Mouse (Mus musculus) activated CD4-positive, CD25-positive, alpha-beta regulatory T cell (primary cell): ENCODE measurements around the gene Atp5g1. TPM values are rescaled to one million over a fixed set of nuclear protein-coding genes. Genes with fewer than 3 reads are reported as not detected.

Source experiments
- polyA plus RNA-seq, 2 experiments: library from polyadenylated mRNA; unstranded; fragments of 100-300 nt; shearing (Covaris generic); gene quantifications; one replicate each; pipeline ENCODE4 v1.2.1; 2017

The Atp5g1 gene
- polyA plus RNA-seq, result 100 to 1,000 TPM; 337 to 446 TPM

GRCm38 (mm10) chr11:96075509-96076220, at the start of gene Atp5g1:
Gene Atp5g1, minus strand, starts transcription at chr11:96075670.

GRCm38 (mm10) chr11:96111751-96112150, 36.3 kb upstream of the Atp5g1 start, which contains the start of gene Calcoco2:
Gene Calcoco2, minus strand, starts transcription at chr11:96111964.

GRCm38 (mm10) chr11:96065215-96065911, 10.1 kb downstream of the Atp5g1 start, which contains the start of gene Ube2z:
Gene Ube2z, minus strand, starts transcription at chr11:96065388.

GRCm38 (mm10) chr11:96034596-96035052, 40.8 kb downstream of the Atp5g1 start, which contains the start of gene Snf8:
Gene Snf8, plus strand, starts transcription at chr11:96034885.

Other genes starting within 250 kb of the Atp5g1 start
- 10 to 100 TPM; 42.0 to 50.9 TPM for gene Gngt2, start 238.5 kb downstream of the Atp5g1 start, polyA plus RNA-seq
- 10 to 100 TPM; 52.5 to 78.8 TPM for gene Abi3, start 233.2 kb downstream of the Atp5g1 start, polyA plus RNA-seq
- under 1 TPM in 1 of 2 experiments, not detected in 1; 0.23 TPM for gene B4galnt2, start 160.8 kb downstream of the Atp5g1 start, polyA plus RNA-seq
- gene Igf2bp1, start 69.7 kb downstream of the Atp5g1 start, polyA plus RNA-seq, result under 1 TPM in 1 of 2 experiments, not detected in 1; 0.45 TPM
- not detected for gene Gip, start 51.1 kb downstream of the Atp5g1 start, polyA plus RNA-seq
- gene Snf8, start 40.8 kb downstream of the Atp5g1 start, polyA plus RNA-seq, result 100 to 1,000 TPM in 1 of 2 experiments, 10 to 100 TPM in 1; 98.0 to 107 TPM
- gene Ube2z, start 10.3 kb downstream of the Atp5g1 start, polyA plus RNA-seq, result 10 to 100 TPM; 38.1 to 46.2 TPM
- under 1 TPM in 1 of 2 experiments, not detected in 1; 0.22 TPM for gene Calcoco2, start 36.3 kb upstream of the Atp5g1 start, polyA plus RNA-seq
- under 1 TPM in 1 of 2 experiments, not detected in 1; 0.05 TPM for gene Ttll6, start 58.1 kb upstream of the Atp5g1 start, polyA plus RNA-seq
- gene Hoxb13, start 118.6 kb upstream of the Atp5g1 start, polyA plus RNA-seq, result under 1 TPM in 1 of 2 experiments, not detected in 1; 0.14 TPM
- gene Hoxb9, start 195.8 kb upstream of the Atp5g1 start, polyA plus RNA-seq, result not detected
- not detected for gene Hoxb8, start 206.2 kb upstream of the Atp5g1 start, polyA plus RNA-seq
- not detected for gene Hoxb7, start 211.0 kb upstream of the Atp5g1 start, polyA plus RNA-seq
- under 1 TPM in 1 of 2 experiments, not detected in 1; 0.31 TPM for gene Hoxb6, start 216.8 kb upstream of the Atp5g1 start, polyA plus RNA-seq
- gene Hoxb5, start 227.7 kb upstream of the Atp5g1 start, polyA plus RNA-seq, result under 1 TPM in 1 of 2 experiments, not detected in 1; 0.63 TPM
- gene Hoxb4, start 242.6 kb upstream of the Atp5g1 start, polyA plus RNA-seq, result under 1 TPM; 0.06 to 0.41 TPM
- gene Hoxb3, start 247.7 kb upstream of the Atp5g1 start, polyA plus RNA-seq, result not detected